Mouse (Mus musculus): Measurements from ENCODE around the gene Lcmt2.

The Lcmt2 gene

GRCm38 (mm10) chr2:121115418-121115817 is 25.0 kb downstream of the Lcmt2 start:
- no peak for DNase-seq

DNA sequence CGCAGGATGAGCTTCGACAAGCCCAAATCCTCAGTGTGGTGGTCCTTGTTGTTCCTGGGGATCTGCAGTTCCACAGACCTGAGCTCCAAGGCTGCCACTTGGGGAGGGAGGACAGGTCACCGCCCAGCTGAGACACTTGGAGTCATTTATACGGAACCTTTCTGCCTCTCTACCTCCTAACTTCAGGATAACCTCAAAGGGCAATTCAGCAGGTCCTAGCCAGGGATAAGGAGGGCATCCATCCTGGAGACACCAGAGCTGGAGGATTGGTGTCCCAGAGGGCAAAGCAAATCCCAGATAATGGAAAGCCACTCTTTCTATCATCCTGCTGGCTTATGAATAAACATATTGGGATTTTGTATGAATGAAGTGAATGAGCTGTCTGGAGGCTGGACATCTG is 30.8 kb downstream of the Lcmt2 start, which contains the start of gene Tgm7:
Tgm7 (minus strand) TSS at position 101 of the 400 bp plus-strand sequence.
- DNase-seq = no peak

- DNase-seq = no peak
Observed at GRCm38 (mm10) chr2:121105940-121106339, 34.5 kb downstream of the Lcmt2 start.

GRCm38 (mm10) chr2:121102051-121102450 is 38.4 kb downstream of the Lcmt2 start:
- peak; percentile 74 to 88 for DNase-seq

- DNase-seq = no peak
Observed at GRCm38 (mm10) chr2:121089751-121090150, 50.7 kb downstream of the Lcmt2 start.

GRCm38 (mm10) chr2:121088507-121088906 is 51.9 kb downstream of the Lcmt2 start:
- no peak for DNase-seq

DNA sequence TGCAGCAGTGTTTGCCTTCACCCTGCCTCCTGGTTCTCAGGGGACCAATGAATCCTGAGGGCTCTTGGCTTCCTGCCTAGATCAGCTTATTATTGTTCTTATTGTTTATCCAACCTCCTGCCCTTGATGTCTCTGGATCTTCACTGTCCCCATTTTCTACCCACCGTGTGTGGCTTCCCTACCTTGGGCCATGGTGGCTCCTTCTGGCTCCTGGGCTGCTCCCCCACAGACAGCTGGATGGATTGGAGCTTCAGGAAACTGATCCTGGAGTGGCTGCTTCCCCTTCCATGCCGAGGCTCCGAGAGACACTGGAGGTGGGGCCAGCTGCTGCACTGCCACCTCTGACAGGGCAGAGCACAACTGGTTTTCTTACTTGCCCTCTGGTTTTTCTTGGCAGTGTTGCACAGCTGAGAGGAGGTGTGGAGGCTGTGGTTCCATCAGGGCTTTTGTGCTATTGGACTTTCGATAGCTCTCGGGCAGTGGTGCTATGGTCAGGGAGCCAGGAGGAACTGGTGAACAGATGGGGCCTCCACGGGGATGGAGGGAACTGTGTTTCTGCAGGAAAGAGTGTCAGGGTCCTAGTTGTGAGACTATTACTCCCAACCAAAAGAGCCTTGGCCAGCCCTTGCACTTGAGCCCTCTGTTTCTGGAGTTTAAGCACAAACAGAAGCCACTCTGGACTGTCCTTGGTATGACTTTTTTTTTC is 54.8 kb downstream of the Lcmt2 start, which contains the start of gene Tgm5:
Tgm5 (minus strand) TSS at position 362 of the 706 bp plus-strand sequence.
- peak; percentile 7 to 18 for DNase-seq

DNA sequence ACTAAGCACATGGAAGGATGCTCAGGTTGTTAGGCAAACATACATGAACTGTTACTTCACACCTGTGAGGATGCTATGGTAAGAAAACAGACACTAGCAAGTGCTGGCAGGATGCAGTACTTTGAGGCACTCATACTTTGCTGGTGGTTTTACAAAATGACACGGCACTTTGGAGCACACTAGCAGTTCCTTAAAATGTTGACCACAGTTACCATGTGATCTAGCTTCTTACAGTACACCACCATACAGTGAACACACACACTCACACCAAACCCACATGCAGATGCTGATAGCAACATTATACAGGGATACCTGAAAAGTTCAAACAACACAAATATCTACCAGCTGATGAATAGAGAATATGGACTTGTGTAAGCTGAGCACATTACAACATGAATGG is 57.8 kb downstream of the Lcmt2 start:
- DNase-seq = no peak

Data from kidney, postnatal 36 days (tissue).